Comparison of ENCODE assay signal across 20 mouse cellular contexts in the genomic region with DNA sequence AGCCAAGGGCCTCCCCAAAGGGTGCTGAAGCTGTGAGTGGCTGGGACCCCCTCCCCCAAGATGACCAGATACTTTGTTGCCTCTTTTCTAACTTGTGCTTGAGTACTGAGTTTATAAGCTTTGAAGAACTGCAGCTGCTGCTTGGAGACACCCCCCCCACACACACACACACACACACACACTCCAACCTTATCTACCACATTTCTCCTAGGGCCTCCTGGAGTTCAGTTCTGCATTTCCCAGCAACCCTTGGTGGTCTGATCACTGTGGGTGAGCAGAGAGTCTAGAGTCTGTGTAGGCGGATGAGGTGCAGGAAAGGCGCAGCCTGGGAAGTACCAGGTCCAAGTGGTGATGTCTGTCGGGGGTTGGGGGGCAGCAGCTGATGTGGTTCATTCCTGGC.
DNase-seq lines count a peak whose midpoint lies in the region; ATAC-seq and TF ChIP-seq lines count a peak whose summit lies in the region.
"Had no signal": no experiment of that assay in that cellular context is flagged by ENCODE, and none has a peak within 500 bp of the region (broad histone marks: within the 10 kb centered on the region; RNA-seq: fewer than 3 reads in every experiment).

No protein-coding gene starts in this region.

- no peaks in the 10 kb centered on the region for H3K27me3 ChIP-seq in kidney, postnatal 0 days (ENCODE audit: insufficient read depth, low read length)
- H3K27me3 ChIP-seq in liver, adult 2 months (ENCODE audit: control insufficient read depth, insufficient read depth, low read length), result no peaks in the 10 kb centered on the region
- H3K27me3 ChIP-seq in liver, postnatal 0 days (ENCODE audit: insufficient read depth, low read length), result no peaks in the 10 kb centered on the region
- H3K27me3 ChIP-seq in liver, embryonic 14.5 days (ENCODE audit: control insufficient read depth, insufficient read depth, low read length), result no peaks in the 10 kb centered on the region
- H3K27me3 ChIP-seq: CH12.LX; embryonic facial prominence, embryonic 12.5 days; forebrain, embryonic 15.5 days; heart, embryonic 13.5 days; hindbrain, embryonic 12.5 days had no signal

- ATAC-seq in kidney, postnatal 0 days (replicated peaks; ENCODE audit: low FRiP score, low read depth), result no peak
- no peak for ATAC-seq in liver, postnatal 0 days
- no peak; the same call in 1 of the 2 replicates for ATAC-seq in liver, embryonic 14.5 days (ENCODE audit: insufficient read depth)
- ATAC-seq: forebrain, embryonic 15.5 days had no signal

- H3K79me2 ChIP-seq in liver, adult 2 months (ENCODE audit: control insufficient read depth, insufficient read depth, low read length), result no peaks in the 10 kb centered on the region

- no peaks in the 10 kb centered on the region for H3K9me3 ChIP-seq in kidney, postnatal 0 days (replicated peaks; ENCODE audit: low read length)
- H3K9me3 ChIP-seq in liver, postnatal 0 days (ENCODE audit: low read length), result no peaks in the 10 kb centered on the region; the same call in 1 of the 2 replicates
- H3K9me3 ChIP-seq in liver, embryonic 14.5 days (ENCODE audit: control insufficient read depth, low read length), result no peaks in the 10 kb centered on the region
- H3K9me3 ChIP-seq: forebrain, embryonic 15.5 days; hindbrain, embryonic 12.5 days had no signal

- TF ChIP-seq POLR2A in liver, adult 2 months (IDR thresholded peaks at IDR 0.05; ENCODE audit: extremely low read depth, insufficient read depth, low read length), result no peak

- TF ChIP-seq CTCF in kidney, postnatal 0 days (IDR thresholded peaks at IDR 0.05; ENCODE audit: low read depth), result no peak
- TF ChIP-seq CTCF in liver, adult 2 months (IDR thresholded peaks at IDR 0.05; ENCODE audit: low read depth, low read length), result no peak
- TF ChIP-seq CTCF in liver, postnatal 0 days (IDR thresholded peaks at IDR 0.05; ENCODE audit: low read depth), result no peak
- no peak for TF ChIP-seq CTCF in liver, embryonic 14.5 days (IDR thresholded peaks at IDR 0.05; ENCODE audit: low read depth)

- WGBS in kidney, postnatal 0 days, result 68% methylated on average over 3 of the region's 3 CpGs
- WGBS in liver, adult 2 months, result 80% methylated on average over 3 of the region's 3 CpGs
- WGBS in liver, postnatal 0 days (ENCODE audit: insufficient replicate concordance), result 50% methylated on average over 3 of the region's 3 CpGs
- 45% methylated on average over 3 of the region's 3 CpGs for WGBS in liver, embryonic 14.5 days (ENCODE audit: insufficient replicate concordance)

- peak; percentile 45 for DNase-seq in kidney, postnatal 0 days (ENCODE audit: low spot score)
- no peak for DNase-seq in kidney, adult 11 months
- DNase-seq in liver, adult 2 months (ENCODE audit: extremely low read depth, low read depth, low spot score), result no peak
- DNase-seq in liver, postnatal 0 days, result no peak
- peak; percentile 4 for DNase-seq in c-Kit-positive CD71-positive TER-119-negative erythroid progenitor cells, embryonic 14.5 days (ENCODE audit: low read depth)
- DNase-seq in liver, embryonic 14.5 days (ENCODE audit: low read depth in 3 of 3, low spot score in 3 of 3), result peak in 2 of 3 experiments; percentile 14 to 17
- no peak for DNase-seq in cerebellum, postnatal 14 days
- DNase-seq: adrenal gland, adult 2 months; adrenal gland, postnatal 36 days; cerebellum, adult 11 months; cerebellum, adult 8-10 months; cerebellum, postnatal 25 days; gastrocnemius, postnatal 36 days; heart, adult 11 months; heart, postnatal 4 days had no signal

- no peak overlapping the region for H3K9ac ChIP-seq in kidney, postnatal 0 days (ENCODE audit: low read depth, low read length)
- H3K9ac ChIP-seq in liver, adult 2 months (ENCODE audit: low read depth, low read length), result no peak overlapping the region
- H3K9ac ChIP-seq in liver, postnatal 0 days (replicated peaks), result no peak overlapping the region
- no peak overlapping the region for H3K9ac ChIP-seq in liver, embryonic 14.5 days (replicated peaks)
- H3K9ac ChIP-seq: embryonic facial prominence, embryonic 12.5 days; forebrain, embryonic 15.5 days; heart, embryonic 13.5 days; hindbrain, embryonic 12.5 days had no signal

- TF ChIP-seq EP300 in liver, postnatal 0 days (IDR thresholded peaks at IDR 0.05; ENCODE audit: low read depth), result no peak
- no peak for TF ChIP-seq EP300 in liver, embryonic 14.5 days (IDR thresholded peaks at IDR 0.05; ENCODE audit: low read depth)

- H3K4me2 ChIP-seq in kidney, postnatal 0 days (ENCODE audit: low read length), result no peak overlapping the region
- H3K4me2 ChIP-seq in liver, postnatal 0 days (ENCODE audit: low read depth, low read length), result no peak overlapping the region
- H3K4me2 ChIP-seq in liver, embryonic 14.5 days (ENCODE audit: low read depth), result no peak overlapping the region
- H3K4me2 ChIP-seq: embryonic facial prominence, embryonic 12.5 days; forebrain, embryonic 15.5 days; heart, embryonic 13.5 days; hindbrain, embryonic 12.5 days had no signal

- no peak overlapping the region for H3K27ac ChIP-seq in kidney, postnatal 0 days
- peak overlapping the region; percentile 27; the same call in 1 of the 2 replicates for H3K27ac ChIP-seq in liver, adult 2 months (replicated peaks; ENCODE audit: insufficient read depth, low read depth, low read length)
- H3K27ac ChIP-seq in liver, postnatal 0 days (ENCODE audit: low read depth), result no peak overlapping the region
- no peak overlapping the region for H3K27ac ChIP-seq in liver, embryonic 14.5 days
- H3K27ac ChIP-seq: embryonic facial prominence, embryonic 12.5 days; forebrain, embryonic 15.5 days; heart, embryonic 13.5 days; hindbrain, embryonic 12.5 days had no signal

- no peak overlapping the region for H3K4me3 ChIP-seq in kidney, postnatal 0 days (replicated peaks; ENCODE audit: low read depth, low read length)
- H3K4me3 ChIP-seq in liver, adult 2 months (ENCODE audit: insufficient read depth, low read depth, low read length), result no peak overlapping the region
- H3K4me3 ChIP-seq in liver, postnatal 0 days (ENCODE audit: low read depth, low read length), result no peak overlapping the region
- no peak overlapping the region for H3K4me3 ChIP-seq in liver, embryonic 14.5 days (ENCODE audit: insufficient read depth in 1 of 2, low read depth in 2 of 2, low read length in 2 of 2)
- H3K4me3 ChIP-seq: embryonic facial prominence, embryonic 12.5 days; forebrain, embryonic 15.5 days; heart, embryonic 13.5 days; hindbrain, embryonic 12.5 days had no signal

- H3K4me1 ChIP-seq in kidney, postnatal 0 days (replicated peaks; ENCODE audit: insufficient read depth, low read length), result no peaks in the 10 kb centered on the region
- peaks cover 5% of the 10 kb centered on the region for H3K4me1 ChIP-seq in liver, adult 2 months (ENCODE audit: control insufficient read depth, insufficient read depth, low read length)
- no peaks in the 10 kb centered on the region for H3K4me1 ChIP-seq in liver, postnatal 0 days (ENCODE audit: insufficient read depth)
- H3K4me1 ChIP-seq in liver, embryonic 14.5 days (replicated peaks; ENCODE audit: control insufficient read depth in 2 of 2, insufficient read depth in 2 of 2, low read length in 1 of 2), result no peaks in the 10 kb centered on the region
- H3K4me1 ChIP-seq: embryonic facial prominence, embryonic 12.5 days; heart, embryonic 13.5 days had no signal

- no peaks in the 10 kb centered on the region for H3K36me3 ChIP-seq in kidney, postnatal 0 days (ENCODE audit: insufficient read depth, low read length)
- H3K36me3 ChIP-seq in liver, adult 2 months (ENCODE audit: control insufficient read depth, insufficient read depth, low read length), result no peaks in the 10 kb centered on the region
- no peaks in the 10 kb centered on the region for H3K36me3 ChIP-seq in liver, postnatal 0 days (replicated peaks; ENCODE audit: insufficient read depth, low read length)
- no peaks in the 10 kb centered on the region for H3K36me3 ChIP-seq in liver, embryonic 14.5 days (replicated peaks; ENCODE audit: control insufficient read depth, insufficient read depth, low read depth)
- H3K36me3 ChIP-seq: embryonic facial prominence, embryonic 12.5 days; forebrain, embryonic 15.5 days; heart, embryonic 13.5 days; hindbrain, embryonic 12.5 days had no signal

Comparison
In these comparisons a context has a peak if more than half of its experiments do, and no peak if none do; other contexts are left out.
1. DNase-seq: peak in kidney, postnatal 0 days (single experiment), c-Kit-positive CD71-positive TER-119-negative erythroid progenitor cells, embryonic 14.5 days (single experiment) and liver, embryonic 14.5 days (2 of 3); none in kidney, adult 11 months (single experiment), liver, adult 2 months (single experiment), liver, postnatal 0 days (single experiment) and cerebellum, postnatal 14 days (0 of 2).